Mouse (Mus musculus) spleen, adult 12 weeks (tissue): ENCODE data around the gene Gm20388.
"Not testable (repeated sequence)": the region's sequence is repeated elsewhere in the genome, so short reads cannot be mapped to it uniquely, and the experiment has no call there.

Source experiments
- DNase-seq: peaks from one replicate; pipeline ENCODE4 v3.0.0; 2022; ENCODE audit warnings: low spot score

Gene Gm20388

DNA sequence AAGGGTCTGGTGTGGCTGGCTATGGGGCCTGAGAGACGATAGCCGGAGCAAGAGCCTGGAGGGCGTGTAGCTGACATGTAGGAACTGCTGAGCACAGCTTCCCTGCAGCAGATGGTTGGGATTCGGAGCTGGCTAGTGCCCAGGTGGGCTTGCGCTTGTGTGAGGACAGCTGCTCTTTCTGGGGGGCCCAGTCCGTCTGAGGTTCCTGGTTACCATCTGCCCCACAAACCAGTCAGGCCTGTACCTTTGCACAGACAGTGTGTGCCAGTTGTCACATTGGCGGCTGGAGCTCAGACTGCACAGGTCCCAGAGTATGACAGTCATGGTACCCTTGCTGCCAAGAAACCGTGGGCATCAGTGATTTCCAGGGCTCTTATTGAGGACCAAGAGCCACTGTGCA lies 2397.2 kb downstream of the Gm20388 start:
- DNase-seq: no peak

DNA sequence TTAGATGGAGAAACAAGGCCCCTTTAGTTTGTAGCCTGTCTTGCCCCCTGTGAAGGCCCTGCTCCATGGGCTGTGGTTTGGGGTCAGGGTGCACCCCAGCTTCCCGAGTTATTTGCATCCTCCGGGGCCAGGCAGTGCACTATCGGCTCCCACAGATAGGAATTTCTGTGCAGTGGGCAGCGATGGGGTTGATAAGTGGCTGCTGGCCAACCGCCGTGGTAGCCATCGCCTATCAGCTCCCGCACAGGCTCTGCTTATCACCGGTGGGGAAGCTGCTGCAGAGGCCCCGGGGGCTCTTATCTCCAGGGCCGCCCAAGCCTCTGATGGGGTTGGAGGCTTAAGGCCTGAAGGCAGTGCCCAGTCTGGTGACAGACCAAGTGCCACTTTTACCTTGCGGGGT lies 2398.6 kb downstream of the Gm20388 start:
- DNase-seq: peak; percentile 79

DNA sequence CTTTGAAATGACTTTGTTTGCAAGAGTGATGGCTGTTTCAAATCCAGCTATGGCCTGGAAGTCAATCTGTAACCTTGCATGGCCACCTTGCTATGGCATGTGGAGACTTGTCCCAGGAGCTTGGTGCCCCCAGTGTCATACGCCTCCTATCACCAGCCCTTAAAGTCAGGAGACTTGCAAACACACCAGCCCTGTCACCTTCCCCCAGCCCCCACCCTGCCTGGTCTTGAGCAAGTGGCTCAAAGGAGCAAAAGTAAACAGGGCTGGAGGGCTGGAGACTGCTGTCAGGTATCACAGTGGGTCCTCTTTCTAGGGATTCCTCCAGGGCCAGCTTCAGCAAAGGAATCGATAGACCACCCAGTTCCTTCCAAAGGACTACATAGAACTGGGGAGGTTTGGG lies 2400.5 kb downstream of the Gm20388 start:
- DNase-seq: no peak

DNA sequence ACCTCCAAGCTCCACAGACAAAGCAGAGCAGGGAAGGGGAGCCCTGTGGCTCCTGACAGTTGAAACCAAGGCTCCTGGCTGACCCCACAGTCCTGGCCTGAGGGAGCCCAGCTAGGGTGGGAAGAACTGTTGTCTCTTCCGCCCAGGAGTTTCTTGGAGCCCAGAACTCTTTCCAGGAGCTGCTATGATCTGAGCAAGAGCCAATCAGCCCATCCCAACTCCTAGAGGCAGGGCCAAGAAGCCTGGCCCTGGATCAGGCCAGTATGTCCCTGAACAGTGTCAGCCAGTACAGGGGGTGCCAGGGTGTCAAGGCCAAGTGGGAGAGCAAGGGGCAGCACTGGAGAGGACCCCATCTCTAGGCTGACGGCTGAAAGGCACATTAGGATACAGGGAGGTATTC lies 2401.9 kb downstream of the Gm20388 start:
- DNase-seq: no peak

DNA sequence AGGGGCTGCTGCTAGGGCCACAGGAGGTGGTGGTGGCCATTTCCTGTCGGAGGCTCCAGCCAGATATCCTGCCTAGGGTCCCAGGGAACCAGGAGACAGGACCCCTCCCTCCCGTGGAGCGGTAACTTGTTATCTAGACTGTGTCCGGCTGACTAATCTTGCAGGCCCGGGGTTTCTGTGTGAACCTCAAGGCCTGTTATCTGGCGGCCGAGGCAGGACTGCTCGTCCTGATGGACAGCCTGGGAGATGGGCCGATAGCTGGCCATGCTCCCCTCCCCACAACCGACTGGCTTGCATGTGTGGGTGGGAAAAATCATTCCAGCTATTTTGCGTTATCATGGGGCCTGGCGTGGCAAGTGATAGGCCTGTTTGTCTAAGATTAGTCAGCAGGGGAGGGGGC lies 2402.7 kb downstream of the Gm20388 start:
- DNase-seq: peak; percentile 58

DNA sequence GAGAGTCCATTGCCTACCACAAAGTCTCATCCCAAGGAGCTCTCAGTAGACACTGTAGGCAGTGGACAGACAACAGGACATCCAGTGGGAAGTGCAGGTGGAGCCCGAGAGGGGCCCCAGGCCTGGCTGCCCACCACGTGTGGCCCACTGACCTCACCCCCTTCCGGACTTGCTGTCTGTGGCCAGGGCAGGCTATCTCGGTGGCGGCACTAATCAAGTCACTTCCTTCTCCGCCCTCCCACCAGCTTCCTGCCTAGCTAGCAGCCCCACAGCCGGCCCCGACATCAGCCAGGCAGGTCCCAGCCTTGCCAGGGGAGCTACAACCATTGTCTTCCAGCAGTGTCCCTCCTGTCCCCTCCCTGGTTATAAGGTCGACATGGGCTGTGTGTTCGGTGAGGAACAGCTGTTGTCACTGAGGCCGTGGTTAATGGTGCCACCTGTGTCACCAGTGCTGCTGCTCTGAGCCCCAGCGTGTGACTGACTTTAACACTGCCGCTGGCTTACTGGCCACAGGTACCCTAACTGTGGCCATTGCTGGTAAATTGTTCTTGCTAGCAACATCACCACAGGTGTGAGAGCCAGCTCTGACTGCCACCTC lies 2404.4 kb downstream of the Gm20388 start:
- no peak for DNase-seq

DNA sequence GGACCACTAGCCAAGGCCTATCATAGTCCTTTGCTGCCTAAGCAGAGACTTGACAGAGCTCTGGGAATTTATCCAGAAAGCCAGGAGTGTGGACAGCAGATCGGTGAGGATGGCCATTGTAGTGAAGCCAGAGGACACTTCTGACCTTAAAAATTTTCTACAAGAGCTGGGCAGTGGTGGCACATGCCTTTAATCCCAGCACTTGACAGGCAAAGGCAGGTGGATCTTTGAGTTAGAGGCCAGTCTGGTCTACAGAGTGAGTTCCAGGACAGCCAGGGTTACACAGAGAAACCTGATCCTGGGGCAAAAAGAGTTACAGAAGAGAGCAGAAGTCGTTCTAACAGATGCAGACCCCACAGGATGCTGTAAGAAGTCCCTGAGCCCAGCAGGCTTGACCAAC lies 2405.8 kb downstream of the Gm20388 start:
- DNase-seq: no peak

DNA sequence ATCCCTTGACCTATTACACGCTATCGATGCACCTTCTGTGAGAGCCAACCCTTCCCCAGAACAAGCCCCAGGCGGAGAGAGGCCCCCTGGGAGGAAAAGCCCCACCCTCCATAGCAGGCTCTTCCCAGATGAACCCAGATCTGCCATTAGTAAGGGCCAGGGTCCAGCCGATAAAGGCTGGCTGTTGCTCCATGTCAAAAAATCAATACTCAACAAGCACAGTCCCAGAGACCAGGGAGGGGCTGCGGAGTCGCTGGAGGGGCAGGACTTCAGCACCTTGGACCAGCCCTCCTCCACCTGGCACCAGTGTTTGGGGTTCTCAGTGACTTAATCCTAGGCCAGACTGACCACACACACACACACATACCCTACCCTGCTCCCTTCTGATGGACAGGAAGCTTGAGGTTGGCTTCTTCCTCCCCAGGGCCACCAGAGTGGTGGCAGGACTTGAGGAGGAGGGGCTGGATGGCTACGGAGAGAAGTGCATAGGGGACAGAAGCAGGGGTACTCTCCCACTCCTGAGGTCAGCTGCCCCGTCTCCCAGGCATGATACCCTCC lies 2407.4 kb downstream of the Gm20388 start:
- DNase-seq: no peak

DNA sequence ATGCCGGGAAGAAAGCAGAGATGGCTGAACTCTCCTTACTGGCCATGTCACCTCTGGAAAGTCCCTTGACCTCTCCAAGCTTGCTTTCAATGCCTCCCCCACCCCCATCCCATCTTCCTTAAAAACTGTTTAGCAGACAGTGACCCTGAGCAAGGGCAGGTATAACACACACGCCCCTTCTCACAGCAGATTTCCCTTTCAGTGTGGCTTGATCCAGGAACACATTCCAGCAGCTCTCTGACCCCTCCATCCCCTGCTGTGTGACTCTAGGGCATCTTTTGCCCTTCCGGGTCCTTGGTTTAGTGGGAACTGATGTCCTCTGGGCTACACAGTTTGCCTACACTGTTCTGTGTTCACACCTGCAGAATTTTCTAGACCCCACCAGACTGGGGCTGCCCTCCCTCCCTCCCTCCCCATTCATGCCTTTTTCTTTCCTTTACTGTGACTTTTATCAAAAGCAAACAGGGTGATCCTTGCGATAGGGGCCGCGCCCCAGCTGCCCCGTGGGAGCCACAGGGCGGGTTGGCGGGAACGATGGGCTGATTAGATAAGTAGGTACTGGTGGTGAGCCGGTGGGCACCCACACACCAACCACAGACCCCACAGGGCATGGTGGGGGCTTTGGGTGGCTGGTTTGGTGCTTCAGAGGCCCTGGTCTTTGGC lies 2408.5 kb downstream of the Gm20388 start:
- no peak for DNase-seq

DNA sequence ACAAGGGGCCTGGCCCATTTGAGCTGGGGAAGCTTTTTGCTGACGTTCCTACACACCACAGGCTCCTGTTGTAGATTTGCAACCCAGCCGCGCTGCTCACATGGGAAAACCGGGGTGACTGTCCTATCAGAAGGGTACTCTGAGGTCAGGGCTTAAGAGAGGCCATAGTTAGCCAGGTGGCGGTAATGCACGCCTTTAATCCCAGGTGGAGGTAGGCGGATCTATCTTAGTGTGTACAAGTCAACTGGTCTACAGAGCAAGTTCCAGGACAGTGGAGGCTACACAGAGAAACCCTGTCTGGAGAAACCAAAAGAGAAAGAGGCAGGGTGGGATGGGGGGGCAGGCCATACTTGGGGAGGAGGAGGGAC lies 2409.1 kb downstream of the Gm20388 start:
- no peak for DNase-seq

DNA sequence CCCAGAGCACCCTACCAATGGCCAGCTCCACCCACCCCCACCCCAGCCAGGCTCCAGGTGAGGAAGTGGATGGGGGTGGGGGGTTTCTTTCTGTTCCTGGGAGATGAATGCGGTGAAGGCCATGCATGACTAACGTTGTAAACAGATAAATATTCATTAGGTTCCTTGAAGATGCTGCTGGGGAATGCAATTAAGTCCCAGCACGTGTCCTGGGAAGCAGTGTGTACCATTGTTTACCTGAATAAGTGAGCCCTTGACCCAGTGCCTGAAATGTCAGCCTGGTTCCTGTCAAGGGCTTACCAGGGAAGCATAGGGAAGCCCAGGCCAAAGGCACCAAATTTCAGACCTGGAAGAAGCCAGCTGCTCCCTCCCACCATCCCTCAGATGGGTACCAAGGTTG lies 2409.9 kb downstream of the Gm20388 start:
- DNase-seq: no peak

DNA sequence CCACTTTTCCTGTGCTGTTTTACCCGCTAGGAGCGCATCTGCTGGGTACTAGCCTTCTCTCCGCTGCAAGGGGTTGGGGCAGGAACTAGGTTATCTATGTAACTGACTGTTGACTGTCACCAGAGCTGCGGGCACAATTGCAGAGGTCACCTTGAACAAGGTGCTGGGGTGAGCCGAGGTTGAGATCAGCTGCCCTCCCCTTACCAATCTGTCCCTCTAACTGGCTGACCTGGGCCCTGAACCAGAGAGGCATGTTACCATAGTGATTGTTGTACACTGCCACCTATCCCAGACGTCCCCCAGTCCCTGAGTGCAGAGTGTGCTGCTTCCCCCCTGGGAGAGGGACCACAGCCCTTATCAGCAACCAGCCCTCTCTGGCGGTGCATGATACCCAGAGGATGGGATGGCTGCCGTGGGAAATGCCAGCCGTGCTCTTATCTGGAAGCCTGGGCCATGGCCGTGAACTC lies 2410.8 kb downstream of the Gm20388 start:
- DNase-seq: peak; percentile 86

DNA sequence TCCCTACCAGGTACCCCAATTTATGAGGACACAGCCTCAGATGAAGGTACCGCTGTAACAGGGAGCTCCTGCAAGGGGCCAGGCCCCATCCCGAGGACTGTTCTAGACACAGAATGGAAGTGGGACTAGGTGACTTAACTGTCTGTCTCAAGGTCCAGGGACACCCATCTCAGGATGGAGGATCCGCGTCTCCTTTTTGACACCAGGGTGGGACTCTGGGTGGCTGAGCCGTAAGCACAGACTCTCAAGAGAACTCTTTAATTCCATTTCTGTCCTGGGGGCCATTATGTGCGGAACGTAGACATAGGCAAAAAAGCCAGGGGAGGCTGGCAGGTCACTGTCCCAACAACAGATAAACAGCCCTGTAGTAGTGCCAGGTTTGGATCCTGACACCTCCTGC lies 2411.5 kb downstream of the Gm20388 start:
- no peak for DNase-seq

DNA sequence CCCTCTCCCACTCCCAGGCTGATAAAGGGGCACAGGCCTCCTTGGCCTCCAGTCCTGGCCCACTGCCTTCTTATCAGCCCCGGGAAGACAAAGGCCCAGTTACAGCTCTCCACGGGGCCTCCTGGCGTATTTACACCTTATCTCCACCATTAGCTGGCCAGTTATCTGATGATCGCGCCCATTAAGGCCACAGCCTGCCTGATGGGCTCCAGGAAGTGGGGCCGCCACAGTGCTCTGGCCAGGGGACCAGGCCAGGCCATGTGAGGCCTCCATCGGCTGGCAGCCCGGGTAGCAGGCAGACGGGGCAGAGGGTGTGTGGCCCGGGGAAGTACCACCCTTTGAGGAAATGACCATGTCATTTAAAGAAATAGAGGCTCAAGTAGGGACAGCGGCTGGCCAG lies 2412.2 kb downstream of the Gm20388 start:
- DNase-seq: no peak

DNA sequence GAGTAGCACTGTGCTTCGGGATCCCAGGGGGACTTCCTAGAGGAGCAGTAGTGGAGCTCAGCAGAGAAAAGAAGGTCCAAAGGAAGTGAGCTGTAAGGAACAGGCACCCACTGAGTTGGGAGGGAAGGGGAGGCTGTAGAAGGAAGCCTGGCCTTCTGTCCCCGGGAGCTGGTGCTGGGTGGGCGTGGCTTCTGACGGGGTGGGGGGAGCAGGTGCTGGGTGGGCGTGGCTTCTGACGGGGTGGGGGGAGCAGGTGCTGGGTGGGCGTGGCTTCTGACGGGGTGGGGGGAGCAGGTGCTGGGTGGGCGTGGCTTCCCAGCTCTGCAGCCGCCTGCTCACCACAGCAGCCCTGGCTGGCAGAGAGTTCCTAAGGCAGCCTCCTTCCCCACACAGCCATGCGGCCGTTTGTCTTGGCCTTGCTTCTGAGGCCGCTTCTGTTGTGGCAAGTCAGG lies 2413.3 kb downstream of the Gm20388 start:
- DNase-seq: not testable (repeated sequence)

DNA sequence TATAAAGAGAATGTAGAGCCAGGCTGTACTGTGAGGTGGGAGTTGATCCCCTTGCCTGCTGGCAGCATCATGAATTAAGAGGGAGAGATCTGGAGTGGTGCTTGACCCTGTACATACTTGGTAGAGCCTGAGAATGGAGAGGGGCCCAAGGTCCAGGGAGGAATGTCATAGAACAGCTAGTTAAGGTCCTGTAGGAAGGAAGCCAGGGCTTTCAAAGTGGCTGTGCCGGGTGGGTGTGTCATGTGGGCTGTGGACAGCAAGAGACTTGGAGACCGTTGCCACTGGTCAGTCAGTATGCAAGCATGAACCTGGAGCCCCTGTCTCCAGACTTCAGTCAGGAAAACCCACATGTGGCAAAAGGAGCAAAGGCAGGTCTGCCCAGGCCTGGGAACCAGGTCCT lies 2414.6 kb downstream of the Gm20388 start:
- no peak for DNase-seq

DNA sequence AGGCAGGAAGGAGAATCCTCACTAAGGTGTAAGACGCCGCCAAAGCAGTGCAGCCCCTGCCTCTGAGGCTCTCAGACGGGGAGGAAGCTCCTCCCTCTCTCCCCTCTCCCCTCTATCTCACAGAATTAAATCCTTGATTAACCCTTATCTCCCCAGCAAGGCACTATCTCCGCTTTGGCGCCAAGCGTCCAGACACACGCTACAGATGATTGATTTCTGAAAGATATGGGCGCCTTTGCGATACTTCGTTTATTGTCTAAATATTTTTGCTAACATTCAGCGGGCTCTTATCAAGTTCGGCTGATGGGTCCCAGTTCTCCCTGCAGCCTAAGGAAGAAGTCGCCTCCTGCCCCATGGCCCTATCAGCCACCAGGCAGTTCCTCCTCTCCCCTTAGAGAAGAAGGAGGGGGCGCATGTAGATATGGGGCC lies 2415.5 kb downstream of the Gm20388 start:
- DNase-seq: no peak

DNA sequence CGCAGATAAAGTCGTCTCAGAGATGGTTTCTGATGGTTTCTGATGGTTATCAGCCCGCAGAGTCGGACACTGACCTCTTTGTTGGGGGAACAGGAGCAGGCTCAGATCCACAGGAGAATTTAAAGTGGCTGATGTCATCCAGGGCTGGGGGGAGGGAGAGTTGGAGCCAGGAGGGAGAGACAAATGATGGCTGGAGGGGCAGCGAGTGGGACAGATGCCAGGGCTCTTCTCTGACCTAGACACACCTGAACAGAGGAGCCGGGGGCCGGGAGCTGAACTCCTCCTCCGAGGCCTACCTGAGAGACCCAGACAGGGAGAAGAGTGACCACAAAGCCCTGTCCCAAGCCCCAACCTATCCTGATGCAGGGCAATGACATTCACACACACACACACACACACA lies 2418.4 kb downstream of the Gm20388 start:
- DNase-seq: no peak

DNA sequence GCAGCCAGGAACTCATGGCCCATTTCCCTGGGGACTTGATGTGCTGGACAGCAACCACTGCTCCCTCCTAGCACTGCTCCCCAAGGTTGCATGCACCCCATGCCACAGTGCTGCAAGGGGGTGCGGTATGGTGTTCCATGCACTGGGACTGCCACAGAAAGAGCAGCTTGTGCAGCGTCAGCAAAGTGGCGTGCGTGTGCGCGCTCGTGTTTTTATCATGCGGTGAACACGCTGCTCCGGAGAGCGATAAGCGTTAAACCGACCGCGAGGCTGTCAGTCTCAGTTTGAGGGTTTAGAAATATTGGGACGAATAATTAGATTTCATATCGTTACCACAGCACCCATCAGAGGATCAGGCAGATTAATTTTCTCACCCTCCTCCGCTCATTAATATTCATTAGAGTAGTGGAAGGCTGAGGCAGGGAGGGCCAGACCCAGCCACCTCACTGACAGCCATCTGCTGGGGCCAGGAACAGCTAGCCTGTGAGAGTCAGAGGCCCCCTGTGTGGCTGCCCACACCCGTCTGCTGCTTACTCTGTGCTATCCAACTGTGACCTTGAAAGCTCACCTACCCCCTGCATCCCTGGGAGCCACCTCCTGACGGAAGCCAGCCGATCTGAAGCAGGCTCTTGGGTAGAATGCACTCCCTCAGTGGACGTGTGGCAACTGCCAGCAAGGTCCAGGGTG lies 2419.1 kb downstream of the Gm20388 start:
- no peak for DNase-seq

DNA sequence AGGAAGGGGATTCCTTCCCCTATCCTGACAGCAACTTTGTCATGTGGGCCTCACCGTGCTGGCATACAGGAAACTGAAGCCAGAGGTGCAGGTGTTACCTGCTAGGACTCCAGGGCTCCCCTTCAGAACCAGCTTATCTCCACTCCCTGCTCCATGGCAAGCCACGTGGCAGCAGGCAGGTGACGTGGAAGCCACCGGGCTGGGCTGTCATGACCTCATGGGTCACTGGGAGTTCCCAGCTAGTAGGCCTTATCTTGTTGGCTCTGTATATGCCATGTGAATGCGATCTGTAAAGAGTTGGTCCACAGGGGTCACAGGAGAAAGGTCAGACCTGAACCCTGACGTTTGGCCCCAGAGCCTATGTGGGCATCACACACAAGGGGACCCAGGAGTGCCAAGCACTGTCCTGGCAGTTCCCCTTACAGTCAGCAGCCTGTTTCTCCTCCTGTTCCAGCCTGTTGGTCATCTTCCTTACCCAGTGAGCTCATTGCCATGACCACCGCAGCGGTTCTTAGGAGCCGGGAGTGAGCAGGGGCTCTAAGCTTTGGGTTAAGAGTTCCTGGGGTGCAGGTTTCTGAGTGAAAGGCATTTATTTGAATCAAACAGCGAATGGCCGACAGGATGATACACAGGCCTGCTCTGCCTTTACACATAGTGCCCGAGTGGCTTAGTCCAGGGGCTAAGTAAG lies 2419.9 kb downstream of the Gm20388 start:
- no peak for DNase-seq

DNA sequence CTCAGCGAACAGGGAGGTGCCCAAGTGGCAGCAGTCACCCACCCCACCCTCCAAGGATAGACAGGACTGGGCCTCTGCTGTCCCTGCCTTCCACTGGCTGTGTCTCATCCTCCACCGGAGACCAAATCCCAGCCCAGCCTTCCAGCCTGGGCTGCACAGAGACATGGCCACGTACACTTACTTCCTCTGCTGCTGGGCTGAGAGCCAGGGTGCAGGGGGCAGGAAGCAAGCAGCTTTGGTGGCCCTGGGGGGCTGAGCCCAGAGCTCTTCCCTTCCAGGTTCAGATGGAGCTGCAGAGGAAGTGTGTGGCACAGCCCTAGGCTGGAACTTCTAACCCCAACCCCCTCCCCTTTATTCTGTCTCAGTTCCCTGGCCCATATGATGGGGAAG lies 2420.5 kb downstream of the Gm20388 start:
- no peak for DNase-seq

DNA sequence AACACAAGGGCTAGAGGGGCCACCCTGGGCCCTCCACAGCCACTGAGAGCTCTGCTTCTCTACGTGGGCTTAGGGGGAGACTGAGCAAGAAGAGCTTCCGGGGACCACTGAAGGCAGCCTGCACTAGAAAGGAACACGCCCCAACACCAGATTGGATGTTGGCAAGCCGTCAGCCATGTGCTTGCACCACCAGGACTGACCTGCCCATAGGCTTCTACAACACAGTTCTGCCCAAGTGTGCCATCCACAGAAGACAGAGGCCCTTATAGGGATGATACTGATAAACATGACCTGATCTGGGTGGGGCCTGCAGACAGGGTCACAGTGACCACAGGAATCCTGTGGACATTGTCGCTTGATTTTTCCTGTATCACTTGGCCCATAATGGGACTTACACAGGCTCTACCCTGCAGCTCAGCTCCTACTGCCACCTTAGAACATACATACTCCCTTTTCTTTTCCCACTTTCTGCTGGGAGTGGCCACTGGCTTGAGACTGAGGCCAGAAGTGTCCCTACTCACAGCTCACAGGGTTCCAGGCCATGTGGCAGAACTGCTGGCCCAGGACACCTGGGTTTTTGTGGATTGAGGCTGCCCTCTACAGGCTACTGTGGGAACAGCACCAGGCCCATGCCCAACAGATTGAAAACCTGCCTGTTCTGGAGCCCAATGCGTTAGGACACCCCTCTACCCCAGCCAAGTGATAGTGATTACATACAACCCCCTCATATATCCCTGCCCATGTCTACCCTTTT lies 2422.3 kb downstream of the Gm20388 start:
- DNase-seq: peak; percentile 73
